Mouse (Mus musculus) liver, embryonic 14.5 days (tissue): Measurements from ENCODE around the gene Mrps34.

Source experiments
- CTCF ChIP-seq: IDR thresholded peaks from 2 replicates; pipeline ENCODE4 v1.5.1; 2016; ENCODE audit warnings: antibody characterized with exemption, low read depth, control low read depth
- EP300 ChIP-seq: IDR thresholded peaks from 2 replicates; pipeline ENCODE4 v1.6.1; 2016; ENCODE audit warnings: antibody characterized with exemption, low read depth

- TF ChIP-seq CTCF (peak; percentile 84), EP300 (peak; percentile 100)
Observed at GRCm38 (mm10) chr17:24902671-24903474, 8.0 kb downstream of the Mrps34 start.
